Mouse (Mus musculus) lung, postnatal 0 days (tissue): ENCODE measurements at regions not wholly inside any gene's neighbourhood (a gene's known extent, or its start where the extent isn't known, plus 50 kb on each side); places are given as distances from the start of the nearest gene placed in this dataset.

Experiments used
- CTCF ChIP-seq: IDR thresholded peaks from 2 replicates; pipeline ENCODE4 v1.5.1; 2016; ENCODE audit warnings: antibody characterized with exemption, mild to moderate bottlenecking
- EP300 ChIP-seq: IDR thresholded peaks from 2 replicates; pipeline ENCODE4 v1.6.1; 2016; ENCODE audit warnings: antibody characterized with exemption, mild to moderate bottlenecking, control low read depth

GRCm38 (mm10) chr3:40377416-40377815, 153.7 kb upstream of the Intu start:
- TF ChIP-seq EP300 (no peak), CTCF (no peak)
